ENCODE assay signal across 12 mouse cellular contexts in genomic region chr3:83212578-83212977, GRCm38 (mm10).
DNase-seq lines count a peak whose midpoint lies in the region; ATAC-seq and TF ChIP-seq lines count a peak whose summit lies in the region.
"Had no signal": no experiment of that assay in that cellular context is flagged by ENCODE, and none has a peak within 500 bp of the region (broad histone marks: within the 10 kb centered on the region; RNA-seq: fewer than 3 reads in every experiment).

No protein-coding gene starts in this region.

- ATAC-seq in intestine, embryonic 14.5 days (replicated peaks; ENCODE audit: low FRiP score, low TSS enrichment, low read depth), result no peak
- no peak for ATAC-seq in intestine, embryonic 15.5 days
- peak; percentile 39; the same call in 1 of the 2 replicates for ATAC-seq in lung, embryonic 14.5 days (ENCODE audit: insufficient read depth)
- peak; percentile 86 for ATAC-seq in forebrain, postnatal 0 days

- H3K9ac ChIP-seq in intestine, embryonic 14.5 days (ENCODE audit: low read length), result no peak overlapping the region
- no peak overlapping the region for H3K9ac ChIP-seq in intestine, embryonic 15.5 days
- no peak overlapping the region for H3K9ac ChIP-seq in lung, embryonic 14.5 days
- H3K9ac ChIP-seq in forebrain, postnatal 0 days, result no peak overlapping the region
- H3K9ac ChIP-seq: heart, embryonic 12.5 days had no signal

- H3K4me2 ChIP-seq in intestine, embryonic 14.5 days (ENCODE audit: low read length), result no peak overlapping the region
- no peak overlapping the region for H3K4me2 ChIP-seq in intestine, embryonic 15.5 days (replicated peaks)
- no peak overlapping the region for H3K4me2 ChIP-seq in lung, embryonic 14.5 days
- no peak overlapping the region for H3K4me2 ChIP-seq in forebrain, postnatal 0 days (ENCODE audit: low read depth)
- H3K4me2 ChIP-seq: heart, embryonic 12.5 days had no signal

- H3K4me3 ChIP-seq in intestine, embryonic 14.5 days (ENCODE audit: low read depth, low read length), result no peak overlapping the region
- no peak overlapping the region for H3K4me3 ChIP-seq in intestine, embryonic 15.5 days (replicated peaks)
- no peak overlapping the region for H3K4me3 ChIP-seq in lung, embryonic 14.5 days (ENCODE audit: low read depth, low read length)
- H3K4me3 ChIP-seq in forebrain, postnatal 0 days (ENCODE audit: low read depth, low read length), result no peak overlapping the region
- H3K4me3 ChIP-seq: heart, embryonic 12.5 days had no signal

- no peaks in the 10 kb centered on the region for H3K36me3 ChIP-seq in intestine, embryonic 14.5 days (ENCODE audit: control insufficient read depth, insufficient read depth, low read length)
- H3K36me3 ChIP-seq in intestine, embryonic 15.5 days, result no peaks in the 10 kb centered on the region
- H3K36me3 ChIP-seq in lung, embryonic 14.5 days (ENCODE audit: insufficient read depth), result no peaks in the 10 kb centered on the region
- no peaks in the 10 kb centered on the region for H3K36me3 ChIP-seq in forebrain, postnatal 0 days (ENCODE audit: insufficient read depth)
- H3K36me3 ChIP-seq: heart, embryonic 12.5 days had no signal

- 29% methylated on average over 7 of the region's 7 CpGs for WGBS in intestine, embryonic 14.5 days
- 32% methylated on average over 7 of the region's 7 CpGs for WGBS in intestine, embryonic 15.5 days
- 21% methylated on average over 7 of the region's 7 CpGs for WGBS in lung, embryonic 14.5 days
- WGBS in forebrain, postnatal 0 days, result 36% methylated on average over 7 of the region's 7 CpGs

- peak overlapping the region; percentile 47; the same call in 1 of the 2 replicates for H3K27ac ChIP-seq in intestine, embryonic 14.5 days (ENCODE audit: low read depth)
- H3K27ac ChIP-seq in intestine, embryonic 15.5 days, result no peak overlapping the region
- H3K27ac ChIP-seq in lung, embryonic 14.5 days (ENCODE audit: low read depth), result peak overlapping the region; percentile 63; the same call in 1 of the 2 replicates
- H3K27ac ChIP-seq in forebrain, postnatal 0 days (ENCODE audit: low read depth, low read length), result peak overlapping the region; percentile 47

- peaks cover 11% of the 10 kb centered on the region for H3K4me1 ChIP-seq in intestine, embryonic 14.5 days (replicated peaks; ENCODE audit: control insufficient read depth, insufficient read depth, low read length)
- H3K4me1 ChIP-seq in intestine, embryonic 15.5 days (replicated peaks), result peaks cover 8% of the 10 kb centered on the region; the same call in 1 of the 2 replicates
- peaks cover 13% of the 10 kb centered on the region; the same call in 1 of the 2 replicates for H3K4me1 ChIP-seq in lung, embryonic 14.5 days (ENCODE audit: insufficient read depth)
- H3K4me1 ChIP-seq in forebrain, postnatal 0 days (ENCODE audit: insufficient read depth), result peaks cover 4% of the 10 kb centered on the region

- TF ChIP-seq CTCF in lung, embryonic 14.5 days (IDR thresholded peaks at IDR 0.05; ENCODE audit: low read depth), result no peak
- TF ChIP-seq CTCF in forebrain, postnatal 0 days (IDR thresholded peaks at IDR 0.05; ENCODE audit: low read depth), result no peak

- no peaks in the 10 kb centered on the region for H3K9me3 ChIP-seq in intestine, embryonic 14.5 days (ENCODE audit: control insufficient read depth, low read length)
- H3K9me3 ChIP-seq in intestine, embryonic 15.5 days, result no peaks in the 10 kb centered on the region
- no peaks in the 10 kb centered on the region for H3K9me3 ChIP-seq in lung, embryonic 14.5 days (ENCODE audit: low read depth, low read length)
- no peaks in the 10 kb centered on the region for H3K9me3 ChIP-seq in forebrain, postnatal 0 days (ENCODE audit: low read length)
- H3K9me3 ChIP-seq: heart, embryonic 12.5 days had no signal

- no peak for DNase-seq in intestine, embryonic 14.5 days (ENCODE audit: low spot score)
- peak; percentile 73 for DNase-seq in lung, embryonic 14.5 days
- DNase-seq in lung, postnatal 14 days, result no peak
- peak; percentile 86 for DNase-seq in forebrain, postnatal 0 days
- DNase-seq in right cerebral cortex, postnatal 25 days, result peak; percentile 13
- DNase-seq in retina, postnatal 1 day, result no peak
- DNase-seq: adrenal gland, postnatal 36 days; cerebellum, adult 2 months; thymus, postnatal 36 days had no signal

- H3K27me3 ChIP-seq in intestine, embryonic 14.5 days (replicated peaks; ENCODE audit: control insufficient read depth, insufficient read depth, low read length), result no peaks in the 10 kb centered on the region
- H3K27me3 ChIP-seq in intestine, embryonic 15.5 days (replicated peaks), result no peaks in the 10 kb centered on the region
- no peaks in the 10 kb centered on the region for H3K27me3 ChIP-seq in lung, embryonic 14.5 days (ENCODE audit: insufficient read depth, low read length)
- H3K27me3 ChIP-seq in forebrain, postnatal 0 days (ENCODE audit: insufficient read depth, low read length), result no peaks in the 10 kb centered on the region
- H3K27me3 ChIP-seq: CH12.LX; heart, embryonic 12.5 days had no signal

Comparison
In these comparisons a context has a peak if more than half of its experiments do, and no peak if none do; other contexts are left out.
1. DNase-seq: peak in lung, embryonic 14.5 days (single experiment), forebrain, postnatal 0 days (single experiment) and right cerebral cortex, postnatal 25 days (single experiment); none in intestine, embryonic 14.5 days (single experiment), lung, postnatal 14 days (single experiment) and retina, postnatal 1 day (single experiment).
2. ATAC-seq: peak in lung, embryonic 14.5 days (single experiment) and forebrain, postnatal 0 days (single experiment); none in intestine, embryonic 14.5 days (single experiment) and intestine, embryonic 15.5 days (single experiment).